ENCODE assay signal across 9 mouse cellular contexts in the genomic region with DNA sequence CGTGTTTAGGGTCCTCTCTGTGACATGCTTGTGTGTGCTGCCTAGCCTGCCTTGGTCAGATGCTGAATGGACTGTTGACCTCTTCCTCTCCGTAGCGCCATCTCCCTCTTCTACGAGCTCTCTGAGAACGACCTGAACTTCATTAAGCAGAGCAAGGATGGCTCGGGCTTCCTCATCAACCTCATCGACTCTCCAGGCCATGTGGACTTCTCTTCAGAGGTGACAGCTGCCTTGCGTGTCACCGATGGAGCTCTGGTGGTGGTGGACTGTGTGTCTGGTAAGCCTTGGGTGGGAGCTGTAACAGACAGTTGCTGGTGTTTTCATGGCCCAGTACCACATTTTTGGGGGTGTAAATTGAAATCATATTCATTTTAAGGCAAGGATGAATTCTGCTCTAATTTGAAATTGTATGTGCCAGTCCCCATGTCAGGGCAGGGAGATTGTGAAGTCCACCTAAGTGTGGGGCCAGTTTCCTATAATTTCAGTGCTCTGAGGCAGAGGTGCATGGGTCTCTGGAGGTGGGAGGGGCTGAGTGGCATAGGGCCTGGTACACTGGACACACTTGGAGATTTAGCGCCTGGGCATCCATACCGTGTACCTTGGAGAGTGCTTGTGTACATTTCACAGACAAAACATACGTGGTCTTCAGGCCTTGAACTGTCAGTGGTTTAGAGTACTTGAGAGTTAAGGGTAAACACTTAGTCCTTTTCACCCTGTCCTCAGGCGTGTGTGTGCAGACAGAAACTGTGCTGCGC. TPM values are rescaled to one million over a fixed set of nuclear protein-coding genes. Genes with fewer than 3 reads are reported as not detected.
A peak's percentile ranks its signal among the peaks of the same experiment; 100 is the strongest.
DNase-seq lines count a peak whose midpoint lies in the region; ATAC-seq and TF ChIP-seq lines count a peak whose summit lies in the region.
"Had no signal": no experiment of that assay in that cellular context is flagged by ENCODE, and none has a peak within 500 bp of the region (broad histone marks: within the 10 kb centered on the region; RNA-seq: fewer than 3 reads in every experiment).

No protein-coding gene starts in this region.

- TF ChIP-seq EP300 in CH12.LX (IDR thresholded peaks at IDR 0.05; ENCODE audit: low read length): no peak

- peak overlapping the region; percentile 84 for H3K27ac ChIP-seq in CH12.LX (ENCODE audit: insufficient read depth, low read depth)
- no peak overlapping the region for H3K27ac ChIP-seq in forebrain, embryonic 16.5 days (ENCODE audit: low read length)
- H3K27ac ChIP-seq in liver, embryonic 11.5 days (ENCODE audit: low read depth, low read length): peak overlapping the region; percentile 92

- H3K4me1 ChIP-seq in CH12.LX (ENCODE audit: control insufficient read depth in 1 of 2, insufficient read depth in 2 of 2): peaks cover 22 to 47% of the 10 kb centered on the region in 2 experiments
- H3K4me1 ChIP-seq in forebrain, embryonic 16.5 days (replicated peaks; ENCODE audit: control insufficient read depth, insufficient read depth, low read length): peaks cover 44% of the 10 kb centered on the region
- peaks cover 41% of the 10 kb centered on the region for H3K4me1 ChIP-seq in liver, embryonic 11.5 days (replicated peaks; ENCODE audit: control insufficient read depth, insufficient read depth, low read length)

- TF ChIP-seq POLR2A in CH12.LX (IDR thresholded peaks at IDR 0.05; ENCODE audit: low read depth, low read length): no peak

- ATAC-seq in cerebellum, adult (ENCODE audit: insufficient number of reproducible peaks, low FRiP score, low TSS enrichment): no peak
- ATAC-seq in forebrain, embryonic 16.5 days: no peak
- no peak for ATAC-seq in liver, embryonic 11.5 days (replicated peaks; ENCODE audit: low FRiP score)

- TF ChIP-seq CTCF in CH12.LX (conservative IDR thresholded peaks at IDR 0.05 in 1 of 2, IDR thresholded peaks at IDR 0.05 in 1 of 2; ENCODE audit: low read depth in 2 of 2, low read length in 2 of 2): no peak

- H3K27me3 ChIP-seq in CH12.LX (replicated peaks): no peaks in the 10 kb centered on the region
- no peaks in the 10 kb centered on the region for H3K27me3 ChIP-seq in forebrain, embryonic 16.5 days (replicated peaks; ENCODE audit: control insufficient read depth, insufficient read depth, low read length)
- no peaks in the 10 kb centered on the region for H3K27me3 ChIP-seq in liver, embryonic 11.5 days (replicated peaks; ENCODE audit: control insufficient read depth, insufficient read depth, low read length)

- peak; percentile 46 to 65 for DNase-seq in cerebellum, postnatal 4 days (ENCODE audit: low spot score in 2 of 2)
- no peak for DNase-seq in CH12.LX (ENCODE audit: extremely low read depth)
- DNase-seq in liver, embryonic 11.5 days (ENCODE audit: low spot score): no peak
- DNase-seq in testis, postnatal 10 days (ENCODE audit: low spot score): peak; percentile 73
- no peak for DNase-seq in right cerebral cortex, postnatal 25 days
- DNase-seq in yolk sac, embryonic 10.5 days (ENCODE audit: low spot score): no peak

- dilution Hi-C loops in CH12.LX (cut with MboI; ENCODE audit: extremely low pct_ligation_motif_present, extremely low pct_unique_long_range_greater_than_20kb, low sequenced_read_pairs): no loop called here

- peak overlapping the region; percentile 60 for H3K4me2 ChIP-seq in CH12.LX (ENCODE audit: insufficient read depth, low read depth, poor library complexity, severe bottlenecking)
- peak overlapping the region; percentile 62 for H3K4me2 ChIP-seq in forebrain, embryonic 16.5 days (ENCODE audit: low read length)
- H3K4me2 ChIP-seq in liver, embryonic 11.5 days: peak overlapping the region; percentile 99

- peaks cover 39% of the 10 kb centered on the region for H3K79me2 ChIP-seq in CH12.LX (replicated peaks; ENCODE audit: control insufficient read depth, extremely low read depth, insufficient read depth, poor library complexity, severe bottlenecking)

- peaks cover 53 to 54% of the 10 kb centered on the region in 2 experiments for H3K36me3 ChIP-seq in CH12.LX (replicated peaks in 1 of 2; ENCODE audit: control insufficient read depth in 1 of 2, insufficient read depth in 1 of 2, low read length in 1 of 2)
- peaks cover 31% of the 10 kb centered on the region for H3K36me3 ChIP-seq in forebrain, embryonic 16.5 days (ENCODE audit: control insufficient read depth, insufficient read depth)
- peaks cover 52% of the 10 kb centered on the region for H3K36me3 ChIP-seq in liver, embryonic 11.5 days (ENCODE audit: control insufficient read depth, insufficient read depth, low read length)

- WGBS in forebrain, embryonic 16.5 days: 67% methylated on average over 14 of the region's 14 CpGs
- WGBS in liver, embryonic 11.5 days: 52% methylated on average over 14 of the region's 14 CpGs

- in situ Hi-C loops in CH12.LX (cut with MboI; ENCODE audit: low pct_ligation_motif_present, low pct_unique_long_range_greater_than_20kb, low sequenced_read_pairs): loop anchor here (10.0 kb wide), 1 partner anchor 103 kb away; the partner anchor contains the start of gene Thop1

- no peak for TF ChIP-seq RAD21 in CH12.LX (IDR thresholded peaks at IDR 0.05; ENCODE audit: low read depth, low read length)

- peak overlapping the region; percentile 96 to 99 (median 99) for H3K4me3 ChIP-seq in CH12.LX (replicated peaks in 1 of 3; ENCODE audit: low read depth in 2 of 3, low read length in 2 of 3, poor library complexity in 1 of 3)
- peak overlapping the region; percentile 54 for H3K4me3 ChIP-seq in forebrain, embryonic 16.5 days (replicated peaks; ENCODE audit: low read length)
- H3K4me3 ChIP-seq in liver, embryonic 11.5 days (ENCODE audit: low read depth, low read length): peak overlapping the region; percentile 100

- no peaks in the 10 kb centered on the region for H3K9me3 ChIP-seq in CH12.LX (replicated peaks; ENCODE audit: low read length)
- no peaks in the 10 kb centered on the region for H3K9me3 ChIP-seq in forebrain, embryonic 16.5 days (ENCODE audit: control insufficient read depth, low read length)
- no peaks in the 10 kb centered on the region for H3K9me3 ChIP-seq in liver, embryonic 11.5 days (ENCODE audit: control insufficient read depth, low read length)

- peak overlapping the region; percentile 98 for H3K9ac ChIP-seq in CH12.LX (ENCODE audit: insufficient read depth, low read depth)
- H3K9ac ChIP-seq in forebrain, embryonic 16.5 days (replicated peaks; ENCODE audit: low read depth, low read length): peak overlapping the region; percentile 66
- peak overlapping the region; percentile 100 for H3K9ac ChIP-seq in liver, embryonic 11.5 days (ENCODE audit: low read depth, low read length)

TF ChIP-seq in CH12.LX, 34 proteins besides CTCF, POLR2A, EP300 and RAD21:
- TF ChIP-seq BHLHE40 (IDR thresholded peaks at IDR 0.05; ENCODE audit: low read depth, low read length): no peak
- no peak for TF ChIP-seq CHD1 (IDR thresholded peaks at IDR 0.05; ENCODE audit: low read depth, low read length)
- TF ChIP-seq MXI1 (IDR thresholded peaks at IDR 0.05; ENCODE audit: low read depth, low read length): 0 out of 2 replicates have a peak, but pooled peaks have one; percentile 1
- TF ChIP-seq ELF1 (IDR thresholded peaks at IDR 0.05; ENCODE audit: low read depth, low read length): no peak
- no peak for TF ChIP-seq MYC (IDR thresholded peaks at IDR 0.05; ENCODE audit: low read depth, low read length)
- no peak for TF ChIP-seq ZKSCAN1 (IDR thresholded peaks at IDR 0.05; ENCODE audit: borderline replicate concordance, low read depth, low read length)
- no peak for TF ChIP-seq GABPA (IDR thresholded peaks at IDR 0.05; ENCODE audit: insufficient replicate concordance, low read depth, low read length)
- TF ChIP-seq MAX (IDR thresholded peaks at IDR 0.05; ENCODE audit: low read length): no peak
- no peak for TF ChIP-seq TCF12 (IDR thresholded peaks at IDR 0.05; ENCODE audit: low read depth, low read length)
TF ChIP-seq in CH12.LX: peak in this region for 1.

RNA-seq across cellular contexts. Expression of gene Eef2, which starts 1.7 kb away (rescaled TPM):
- 3,382 and 4,660 TPM in 2 replicates for total RNA-seq in CH12.LX (2012; rRNA removed)
- total RNA-seq in CH12.LX (2014; rRNA removed): 1,528 and 1,752 TPM in 2 replicates
- polyA plus RNA-seq in CH12.LX (2012; ENCODE audit: insufficient read length, low read depth): 2,532 and 2,649 TPM in 2 replicates
- 652 and 674 TPM in 2 replicates for polyA plus RNA-seq in forebrain, embryonic 16.5 days (2015; fragmentation: Nextera tagmentation; extraction: Ambion mirVana)
- polyA plus RNA-seq in liver, embryonic 11.5 days (2014; fragmentation: Nextera tagmentation; extraction: Ambion mirVana): 626 and 647 TPM in 2 replicates

RNA-seq across cellular contexts. Expression of gene Dapk3, which starts 4.7 kb away (rescaled TPM):
- total RNA-seq in CH12.LX (2012; rRNA removed): 43.9 and 46.2 TPM in 2 replicates
- 25.4 and 27.5 TPM in 2 replicates for total RNA-seq in CH12.LX (2014; rRNA removed)
- polyA plus RNA-seq in CH12.LX (2012; ENCODE audit: insufficient read length, low read depth): 39.5 and 44.5 TPM in 2 replicates
- polyA plus RNA-seq in forebrain, embryonic 16.5 days (2015; fragmentation: Nextera tagmentation; extraction: Ambion mirVana): 55.1 and 56.9 TPM in 2 replicates
- polyA plus RNA-seq in liver, embryonic 11.5 days (2014; fragmentation: Nextera tagmentation; extraction: Ambion mirVana): 44.5 and 45.6 TPM in 2 replicates

RNA-seq across cellular contexts. Expression of gene 4930442H23Rik, which starts 5.5 kb away (rescaled TPM):
- total RNA-seq in CH12.LX (2012; rRNA removed): 0.29 TPM in 1 of 2 replicates, not detected in the other
- not detected in 2 replicates for total RNA-seq in CH12.LX (2014; rRNA removed)
- 0.27 and 0.35 TPM in 2 replicates for polyA plus RNA-seq in CH12.LX (2012; ENCODE audit: insufficient read length, low read depth)
- polyA plus RNA-seq in forebrain, embryonic 16.5 days (2015; fragmentation: Nextera tagmentation; extraction: Ambion mirVana): not detected in 2 replicates
- not detected in 2 replicates for polyA plus RNA-seq in liver, embryonic 11.5 days (2014; fragmentation: Nextera tagmentation; extraction: Ambion mirVana)
- polyA plus RNA-seq: gonadal fat pad, adult 2 months had no signal

RNA-seq across cellular contexts. Expression of gene Pias4, which starts 10.4 kb away (rescaled TPM):
- total RNA-seq in CH12.LX (2012; rRNA removed) (24.3 and 26.6 TPM in 2 replicates), CH12.LX (2014; rRNA removed) (13.6 and 15.3 TPM in 2 replicates)
- 26.5 and 33.5 TPM in 2 replicates for polyA plus RNA-seq in CH12.LX (2012; ENCODE audit: insufficient read length, low read depth)
- 48.5 and 62.7 TPM in 2 replicates for polyA plus RNA-seq in forebrain, embryonic 16.5 days (2015; fragmentation: Nextera tagmentation; extraction: Ambion mirVana)
- 41.2 and 50.9 TPM in 2 replicates for polyA plus RNA-seq in liver, embryonic 11.5 days (2014; fragmentation: Nextera tagmentation; extraction: Ambion mirVana)

RNA-seq across cellular contexts. Expression of gene Nmrk2, which starts 23.7 kb away (rescaled TPM):
- total RNA-seq in CH12.LX (2012; rRNA removed) (0.08 TPM in 1 of 2 replicates, not detected in the other), CH12.LX (2014; rRNA removed) (not detected in 2 replicates)
- not detected in 2 replicates for polyA plus RNA-seq in CH12.LX (2012; ENCODE audit: insufficient read length, low read depth)
- polyA plus RNA-seq in forebrain, embryonic 16.5 days (2015; fragmentation: Nextera tagmentation; extraction: Ambion mirVana): 0.11 TPM in 1 of 2 replicates, not detected in the other
- not detected in 2 replicates for polyA plus RNA-seq in liver, embryonic 11.5 days (2014; fragmentation: Nextera tagmentation; extraction: Ambion mirVana)
- polyA plus RNA-seq: gonadal fat pad, adult 2 months had no signal

Comparison
In these comparisons a context has a peak if more than half of its experiments do, and no peak if none do; other contexts are left out.
1. DNase-seq: peak in cerebellum, postnatal 4 days (2 of 2) and testis, postnatal 10 days (single experiment); none in CH12.LX (single experiment), liver, embryonic 11.5 days (single experiment), right cerebral cortex, postnatal 25 days (single experiment) and yolk sac, embryonic 10.5 days (single experiment).
2. Peak in every context shown above with its lines, with median percentiles within 50 percentile points of each other: H3K4me2 ChIP-seq, H3K4me3 ChIP-seq and H3K9ac ChIP-seq.